Mouse (Mus musculus): Measurements from ENCODE around the gene Tfe3.
"Not testable (repeated sequence)": the region's sequence is repeated elsewhere in the genome, so short reads cannot be mapped to it uniquely, and the experiment has no call there.

The Tfe3 gene

DNA sequence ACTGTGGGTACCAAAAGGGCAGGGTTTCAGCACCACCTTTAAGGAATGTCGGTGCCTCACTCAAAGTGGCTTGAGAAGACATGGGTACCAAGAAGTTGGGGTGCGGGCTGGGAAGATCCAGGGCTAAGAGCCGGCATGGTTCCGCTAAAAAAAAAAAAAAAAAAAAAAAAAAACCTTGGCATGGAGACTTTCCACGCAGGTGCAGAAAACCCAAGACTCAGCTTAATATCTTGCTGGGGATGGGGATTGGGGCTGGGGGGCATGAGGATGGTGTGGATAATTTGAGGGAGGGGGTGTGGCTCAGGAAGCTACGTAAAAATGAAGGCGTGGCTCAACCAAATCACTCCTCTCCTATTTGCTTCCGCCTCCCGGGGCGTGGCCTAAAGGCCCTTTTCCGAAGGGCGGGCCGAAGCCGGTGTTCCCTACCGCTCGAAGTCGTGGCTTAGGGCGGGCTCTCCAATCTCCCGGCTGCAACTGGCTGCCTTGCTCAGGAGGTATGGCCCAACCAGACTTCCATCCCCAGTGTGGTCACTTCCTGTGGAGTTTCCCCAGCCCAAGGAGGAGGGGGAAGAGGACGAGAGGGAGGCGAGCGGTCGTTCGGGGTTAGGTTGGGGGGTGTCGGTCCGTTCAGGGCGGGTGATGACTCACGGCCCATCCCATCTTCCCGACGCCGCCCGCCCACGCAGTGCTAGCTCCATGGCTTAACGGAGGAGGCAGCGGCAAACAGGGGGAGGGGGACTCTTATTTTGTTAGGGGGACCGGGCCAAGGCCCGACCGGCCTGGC lies at the start of gene Tfe3:
TSS of gene Tfe3 (plus strand) at position 424 of the 784 bp plus-strand sequence.
- DNase-seq (ENCODE audit: low spot score): peak; percentile 88

- DNase-seq (ENCODE audit: low spot score): not testable (repeated sequence)
Measured at GRCm38 (mm10) chrX:7713764-7714134, 48.6 kb upstream of the Tfe3 start.

GRCm38 (mm10) chrX:7714135-7714899 lies 48.0 kb upstream of the Tfe3 start, which contains the start of gene Wdr45:
Gene Wdr45 (plus strand): TSS chrX:7714333.
- DNase-seq (ENCODE audit: low spot score): peak; percentile 87

GRCm38 (mm10) chrX:7716058-7716457 lies 46.3 kb upstream of the Tfe3 start:
- DNase-seq (ENCODE audit: low spot score): not testable (repeated sequence)

DNA sequence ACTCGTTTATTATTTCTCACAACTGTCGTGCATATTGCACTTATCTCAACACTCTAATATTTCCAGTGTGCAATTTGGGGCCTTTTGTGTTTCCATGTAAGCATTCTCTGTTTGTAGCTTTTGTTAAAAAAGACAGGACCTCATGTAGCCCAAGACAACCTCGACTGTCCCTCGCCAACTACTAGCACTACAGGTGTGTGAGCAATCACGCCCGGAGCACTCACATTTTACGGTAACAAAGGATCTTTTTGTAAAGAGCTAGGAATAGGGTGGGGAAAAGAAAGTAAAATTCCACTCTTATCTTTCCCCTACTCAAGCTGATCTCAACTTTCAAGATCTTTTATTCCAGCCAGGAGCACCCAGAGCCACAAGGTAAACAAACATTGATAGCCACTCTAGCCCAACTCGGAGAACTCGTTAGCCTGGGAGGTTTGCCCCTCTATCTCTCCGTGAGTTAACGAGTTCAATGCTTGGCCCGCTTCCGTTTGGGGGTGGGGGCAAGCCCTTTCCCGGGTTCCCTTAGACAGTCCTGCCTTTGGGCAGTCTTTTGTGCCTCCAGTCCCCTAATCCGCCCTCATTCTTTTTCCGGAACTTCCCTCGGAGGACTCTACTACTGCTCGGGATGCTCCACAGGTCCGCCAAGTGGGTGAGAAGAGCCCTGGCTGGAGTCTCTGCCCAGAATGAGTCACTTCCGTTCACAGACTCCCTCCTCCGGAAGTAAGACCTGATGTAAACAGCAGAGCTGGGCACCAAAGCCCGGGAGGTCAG lies 40.7 kb upstream of the Tfe3 start, which contains the start of gene Gm45208:
TSS of gene Gm45208 (plus strand) at position 732 of the 768 bp plus-strand sequence.
- DNase-seq (ENCODE audit: low spot score): peak; percentile 57

DNA sequence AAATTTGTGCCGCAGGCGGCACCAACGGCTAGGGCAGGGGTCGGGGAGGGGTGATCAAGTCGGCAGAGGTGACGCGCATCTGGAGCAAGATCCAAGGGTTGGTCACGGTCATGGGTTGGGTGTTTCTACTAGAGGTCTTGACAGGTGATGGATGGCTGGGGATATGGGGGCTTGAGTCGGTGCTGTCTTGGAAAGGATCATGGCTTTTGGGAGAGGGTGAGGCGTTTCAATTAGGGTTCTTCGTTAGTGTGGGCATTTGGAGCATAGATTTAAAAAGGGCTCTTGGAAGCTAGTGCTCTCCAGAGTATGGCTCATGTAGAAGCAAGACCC lies 40.1 kb upstream of the Tfe3 start:
- no peak for DNase-seq (ENCODE audit: low spot score)

DNA sequence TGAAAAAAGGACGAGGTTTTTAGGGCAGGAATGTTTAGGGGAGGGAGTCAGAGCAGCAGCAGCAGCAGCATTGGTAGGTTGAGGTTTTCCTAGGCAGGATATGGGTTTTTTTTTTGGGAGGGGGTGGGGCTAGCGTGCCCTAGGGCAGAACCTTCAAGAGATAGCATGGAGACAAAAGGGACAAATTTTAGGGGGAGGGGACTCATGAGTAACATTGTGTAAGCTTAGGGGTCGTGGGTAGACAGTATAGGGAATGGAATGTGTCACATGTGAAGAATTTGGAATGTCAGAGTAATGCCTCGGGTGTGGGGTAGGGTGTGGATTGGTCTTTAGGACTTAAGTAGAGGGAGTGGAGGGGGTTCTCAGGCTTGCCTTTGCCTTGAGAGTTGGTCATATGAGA lies 39.7 kb upstream of the Tfe3 start:
- no peak for DNase-seq (ENCODE audit: low spot score)

GRCm38 (mm10) chrX:7724135-7724534 lies 38.2 kb upstream of the Tfe3 start:
- no peak for DNase-seq (ENCODE audit: low spot score)

GRCm38 (mm10) chrX:7725841-7726240 lies 36.5 kb upstream of the Tfe3 start:
- DNase-seq (ENCODE audit: low spot score): no peak

DNA sequence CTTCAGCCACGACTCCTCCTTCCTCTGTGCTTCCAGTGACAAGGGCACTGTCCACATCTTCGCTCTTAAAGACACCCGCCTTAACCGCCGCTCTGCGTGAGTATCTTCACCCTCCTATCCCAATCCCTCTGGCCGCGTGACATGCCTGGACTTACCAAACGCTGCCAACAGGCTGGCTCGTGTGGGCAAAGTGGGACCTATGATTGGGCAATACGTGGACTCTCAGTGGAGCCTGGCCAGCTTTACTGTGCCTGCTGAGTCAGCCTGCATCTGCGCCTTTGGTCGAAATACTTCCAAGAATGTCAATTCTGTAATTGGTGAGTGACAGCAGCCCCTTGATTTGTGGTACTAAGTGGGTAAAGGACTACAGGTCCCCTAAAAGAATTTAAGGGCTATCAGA lies 35.2 kb upstream of the Tfe3 start:
- peak; percentile 11 for DNase-seq (ENCODE audit: low spot score)

- DNase-seq (ENCODE audit: low spot score): peak; percentile 65
Measured at GRCm38 (mm10) chrX:7728215-7728921, 34.0 kb upstream of the Tfe3 start, which contains the start of gene Praf2. Gene Praf2 (plus strand): TSS chrX:7728439.

GRCm38 (mm10) chrX:7728922-7729265 lies 33.5 kb upstream of the Tfe3 start:
- no peak for DNase-seq (ENCODE audit: low spot score)

- peak; percentile 66 for DNase-seq (ENCODE audit: low spot score)
Measured at GRCm38 (mm10) chrX:7733571-7734156, 28.7 kb upstream of the Tfe3 start.

- DNase-seq (ENCODE audit: low spot score): peak; percentile 16
Measured at GRCm38 (mm10) chrX:7739336-7740081, 22.9 kb upstream of the Tfe3 start.

- no peak for DNase-seq (ENCODE audit: low spot score)
Measured at GRCm38 (mm10) chrX:7740082-7740819, 22.1 kb upstream of the Tfe3 start.

GRCm38 (mm10) chrX:7741103-7741502 lies 21.3 kb upstream of the Tfe3 start:
- no peak for DNase-seq (ENCODE audit: low spot score)

DNA sequence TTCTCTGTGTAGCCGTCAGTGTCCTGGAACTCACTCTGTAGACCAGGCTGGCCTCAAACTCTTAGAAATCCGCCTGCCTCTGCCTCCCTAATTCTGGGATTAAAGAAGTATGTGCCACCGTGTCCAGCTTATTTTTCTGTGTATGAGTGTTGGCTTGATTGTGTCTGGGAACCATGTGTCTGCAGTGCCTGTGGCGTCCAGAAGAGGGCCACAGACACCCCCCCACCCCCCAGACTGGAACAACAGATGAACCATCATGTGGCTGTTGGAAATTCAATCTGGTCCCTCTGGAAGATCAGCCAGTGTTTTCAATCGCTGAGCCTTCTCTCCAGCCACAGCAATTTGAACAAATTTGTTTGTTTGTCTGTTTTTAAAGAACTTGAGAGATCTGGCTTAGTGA lies 18.9 kb upstream of the Tfe3 start:
- DNase-seq (ENCODE audit: low spot score): no peak

- DNase-seq (ENCODE audit: low spot score): no peak
Measured at GRCm38 (mm10) chrX:7744940-7745339, 17.4 kb upstream of the Tfe3 start.

GRCm38 (mm10) chrX:7745429-7745828 lies 16.9 kb upstream of the Tfe3 start:
- no peak for DNase-seq (ENCODE audit: low spot score)

Data from ovary, postnatal 36 days (tissue).